Mouse (Mus musculus) testis, adult 2 months (tissue): ENCODE data around the gene Agap2.

Experiments
- CTCF ChIP-seq: fragments of 200-500 bp; IDR thresholded peaks from 2 replicates; pipeline ENCODE4 v1.5.1; 2012; ENCODE audit warnings: low read depth, mild to moderate bottlenecking, inconsistent platforms, low read length, moderate library complexity; ENCODE audit not compliant: control insufficient read depth, insufficient read depth, insufficient replicate concordance
- POLR2A ChIP-seq: fragments of 200-500 bp; IDR thresholded peaks from 2 replicates; pipeline ENCODE4 v1.6.1; 2012; ENCODE audit warnings: low read depth, mild to moderate bottlenecking, inconsistent platforms, low read length, moderate library complexity; ENCODE audit not compliant: control insufficient read depth

DNA sequence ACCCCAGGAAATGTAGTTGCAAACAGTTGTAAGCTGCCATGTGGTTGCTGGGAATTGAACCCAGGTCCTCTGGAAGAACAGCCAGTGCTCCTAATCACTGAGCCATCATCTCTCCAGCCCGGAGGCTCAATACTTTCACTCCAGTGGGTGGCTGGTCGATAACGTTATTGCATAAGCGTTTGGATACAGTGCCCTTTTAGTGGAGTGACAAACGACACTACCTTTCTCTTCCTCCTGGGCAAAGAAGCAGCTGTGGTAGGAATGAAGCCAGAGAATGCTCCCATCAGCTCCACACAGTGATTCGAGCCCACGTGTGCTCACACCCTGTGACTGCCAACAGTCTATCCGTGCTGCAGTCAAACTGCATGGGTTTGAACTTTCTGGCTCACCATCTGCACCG is 3.9 kb upstream of the Agap2 start:
- TF ChIP-seq POLR2A (no peak), CTCF (no peak)
